Mouse (Mus musculus): ENCODE data around the gene Cdk19. TPM values are rescaled to one million over a fixed set of nuclear protein-coding genes. Genes with fewer than 3 reads are reported as not detected.
"Not testable (repeated sequence)": the region's sequence is repeated elsewhere in the genome, so short reads cannot be mapped to it uniquely, and the experiment has no call there.

The Cdk19 gene
- polyA plus RNA-seq (2016; fragmentation: Nextera tagmentation; extraction: Ambion mirVana): 15.0 and 16.7 TPM in 2 replicates

DNA sequence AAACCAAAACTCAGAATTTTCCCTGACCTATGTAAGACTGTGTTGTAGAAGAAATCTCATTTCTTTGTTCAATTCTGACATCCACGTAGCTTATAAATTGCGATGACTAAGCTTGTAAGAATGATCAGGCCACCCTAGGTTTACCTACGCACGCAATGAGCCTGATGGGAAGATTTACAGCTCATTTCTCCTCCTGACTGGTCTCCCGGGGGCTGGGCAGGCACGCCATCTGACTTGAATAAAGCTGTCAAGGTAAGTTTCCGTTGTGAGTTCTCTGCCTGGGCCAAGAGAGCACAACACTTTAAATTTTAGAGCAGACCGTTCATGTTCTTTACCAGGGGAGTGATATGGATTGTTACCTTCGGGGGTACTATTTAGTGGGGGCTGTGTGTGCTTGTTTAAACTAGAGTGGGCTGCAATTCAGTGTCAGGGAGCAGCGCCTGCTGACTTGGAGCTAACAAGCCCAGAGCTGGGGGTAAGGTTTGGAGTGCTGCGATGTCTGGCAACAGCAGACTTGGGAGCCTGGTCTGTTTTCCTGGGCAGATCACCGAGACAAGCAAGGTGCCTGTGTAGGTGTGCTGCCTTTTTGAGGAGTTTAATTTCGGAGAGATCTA is at the start of gene Cdk19:
TSS of gene Cdk19 (plus strand) at position 214 of the 614 bp plus-strand sequence.
- Histone ChIP-seq H3K9me3 (replicated peaks) (no peaks in the 10 kb centered on the region), H3K27me3 (peaks cover 3% of the 10 kb centered on the region; the same call in 1 of the 2 replicates), H3K36me3 (no peaks in the 10 kb centered on the region), H3K27ac (no peak within 1 kb of the TSS), H3K4me3 (no peak within 1 kb of the TSS), H3K9ac (no peak within 1 kb of the TSS), H3K4me2 (replicated peaks) (no peak within 1 kb of the TSS), H3K4me1 (no peaks in the 10 kb centered on the region)
- WGBS: 36% methylated on average over 13 of the region's 13 CpGs
- ATAC-seq (ENCODE audit: low FRiP score): no peak

DNA sequence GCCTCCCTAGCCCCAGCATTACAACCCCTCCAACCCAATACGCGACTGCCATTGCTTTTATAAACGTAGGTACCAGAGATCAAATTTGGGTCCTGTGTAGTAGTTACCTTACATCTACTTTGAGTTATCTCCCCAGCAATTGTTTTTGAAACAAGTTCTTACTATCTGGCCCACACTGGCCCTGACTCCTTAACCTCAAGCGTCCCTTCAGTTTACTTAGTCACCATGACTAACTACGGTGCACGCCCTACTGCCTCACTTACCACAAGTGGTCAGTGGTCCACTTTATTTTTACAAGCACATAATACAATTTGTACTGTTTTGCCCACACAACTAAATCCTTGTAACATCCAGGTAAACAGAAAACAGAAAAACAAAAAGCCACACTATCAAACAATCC is 46.7 kb upstream of the Cdk19 start:
- Histone ChIP-seq H3K4me2 (replicated peaks) (no peak overlapping the region), H3K9me3 (replicated peaks) (no peaks in the 10 kb centered on the region), H3K27ac (no peak overlapping the region), H3K27me3 (no peaks in the 10 kb centered on the region), H3K9ac (no peak overlapping the region), H3K4me3 (no peak overlapping the region), H3K4me1 (no peaks in the 10 kb centered on the region), H3K36me3 (peaks cover 30% of the 10 kb centered on the region)
- 91% methylated on average over 6 of the region's 6 CpGs for WGBS
- ATAC-seq (ENCODE audit: low FRiP score): no peak

DNA sequence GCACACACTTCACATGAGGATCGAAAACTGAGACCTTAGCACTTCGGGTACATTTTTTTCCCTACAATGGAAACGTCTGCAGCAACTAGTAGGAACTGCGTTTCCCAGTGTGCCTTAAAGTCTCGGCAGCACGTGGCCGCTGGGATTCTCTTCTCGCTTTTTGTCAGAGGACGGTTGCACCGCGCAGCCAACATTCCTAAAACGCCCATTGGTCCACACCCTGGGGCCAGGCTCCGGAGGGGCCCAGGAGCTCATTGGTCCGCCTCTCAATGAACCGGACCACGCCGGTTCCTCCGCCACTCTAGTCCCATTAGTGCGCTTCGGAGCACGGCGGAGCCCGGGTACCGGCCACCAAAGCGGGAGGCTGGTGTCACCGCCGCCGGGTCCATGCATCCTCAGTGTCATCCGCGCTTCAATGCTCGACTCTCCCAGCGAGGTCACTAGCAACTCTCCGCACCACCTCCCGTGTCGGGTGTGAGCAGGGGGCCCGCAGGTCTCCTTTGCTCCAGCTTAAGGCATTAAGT is 38.7 kb upstream of the Cdk19 start:
- H3K36me3 ChIP-seq: no peaks in the 10 kb centered on the region
- WGBS: under 1% methylated on average over 36 of the region's 36 CpGs
- H3K27ac ChIP-seq: peak overlapping the region; percentile 91
- no peaks in the 10 kb centered on the region for H3K9me3 ChIP-seq (replicated peaks)
- H3K4me2 ChIP-seq (replicated peaks): peak overlapping the region; percentile 68
- peak overlapping the region; percentile 98 for H3K9ac ChIP-seq
- H3K4me1 ChIP-seq: peaks cover 21% of the 10 kb centered on the region
- peak; percentile 74 for ATAC-seq (ENCODE audit: low FRiP score)
- no peaks in the 10 kb centered on the region for H3K27me3 ChIP-seq
- H3K4me3 ChIP-seq: peak overlapping the region; percentile 98

DNA sequence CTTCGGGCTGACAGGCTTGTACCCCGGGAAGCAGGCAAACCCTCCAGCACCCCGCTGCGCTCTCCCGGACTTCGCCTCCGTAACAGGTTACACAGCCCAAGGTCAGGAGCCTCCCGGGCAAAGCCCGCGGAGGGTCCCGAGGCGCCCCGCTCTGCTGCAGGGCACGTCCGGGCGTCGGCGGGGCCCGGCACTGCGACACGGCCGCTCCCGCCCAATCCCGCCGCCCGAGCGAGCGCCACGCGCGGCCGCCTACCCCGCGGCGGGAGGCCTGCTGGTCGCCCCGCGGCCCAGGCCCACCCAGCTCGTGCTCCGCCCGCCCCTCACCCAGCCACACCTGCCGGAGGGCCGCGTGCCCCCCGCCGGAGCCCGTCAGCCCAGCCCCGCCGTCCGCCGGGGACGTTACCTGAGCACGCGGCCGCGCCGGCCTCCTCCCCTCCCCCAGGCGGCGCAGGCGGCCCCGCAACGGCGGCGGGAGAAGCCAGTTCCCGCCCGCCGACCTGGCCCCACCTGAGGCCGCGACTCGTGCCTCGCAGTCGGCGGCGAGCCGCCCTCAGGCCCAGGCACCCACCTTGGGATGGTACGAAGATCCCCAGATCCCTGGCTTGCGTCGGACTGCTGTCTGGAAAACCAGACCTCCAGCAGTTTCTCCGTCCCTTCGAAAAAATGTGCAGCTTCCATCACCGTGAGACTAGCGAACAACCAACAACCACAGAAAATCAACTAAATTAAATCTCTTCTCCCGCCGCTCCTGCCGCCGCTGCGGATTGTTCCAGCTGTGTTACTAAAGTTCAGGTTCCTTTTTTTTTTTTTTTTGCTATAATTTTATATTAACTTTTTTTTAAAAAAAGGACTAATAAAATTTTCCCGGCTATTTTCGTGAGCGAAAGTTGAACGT is 37.9 kb upstream of the Cdk19 start:
- Histone ChIP-seq H3K4me1 (peaks cover 21% of the 10 kb centered on the region), H3K4me2 (replicated peaks) (peak overlapping the region; percentile 68), H3K9ac (peak overlapping the region; percentile 98), H3K4me3 (peak overlapping the region; percentile 98), H3K27ac (peak overlapping the region; percentile 91)
- under 1% methylated on average over 47 of the region's 91 CpGs for WGBS
- H3K9me3 ChIP-seq (replicated peaks); H3K36me3 ChIP-seq; H3K27me3 ChIP-seq: not testable (repeated sequence)
- peak; percentile 31 for ATAC-seq (ENCODE audit: low FRiP score)

DNA sequence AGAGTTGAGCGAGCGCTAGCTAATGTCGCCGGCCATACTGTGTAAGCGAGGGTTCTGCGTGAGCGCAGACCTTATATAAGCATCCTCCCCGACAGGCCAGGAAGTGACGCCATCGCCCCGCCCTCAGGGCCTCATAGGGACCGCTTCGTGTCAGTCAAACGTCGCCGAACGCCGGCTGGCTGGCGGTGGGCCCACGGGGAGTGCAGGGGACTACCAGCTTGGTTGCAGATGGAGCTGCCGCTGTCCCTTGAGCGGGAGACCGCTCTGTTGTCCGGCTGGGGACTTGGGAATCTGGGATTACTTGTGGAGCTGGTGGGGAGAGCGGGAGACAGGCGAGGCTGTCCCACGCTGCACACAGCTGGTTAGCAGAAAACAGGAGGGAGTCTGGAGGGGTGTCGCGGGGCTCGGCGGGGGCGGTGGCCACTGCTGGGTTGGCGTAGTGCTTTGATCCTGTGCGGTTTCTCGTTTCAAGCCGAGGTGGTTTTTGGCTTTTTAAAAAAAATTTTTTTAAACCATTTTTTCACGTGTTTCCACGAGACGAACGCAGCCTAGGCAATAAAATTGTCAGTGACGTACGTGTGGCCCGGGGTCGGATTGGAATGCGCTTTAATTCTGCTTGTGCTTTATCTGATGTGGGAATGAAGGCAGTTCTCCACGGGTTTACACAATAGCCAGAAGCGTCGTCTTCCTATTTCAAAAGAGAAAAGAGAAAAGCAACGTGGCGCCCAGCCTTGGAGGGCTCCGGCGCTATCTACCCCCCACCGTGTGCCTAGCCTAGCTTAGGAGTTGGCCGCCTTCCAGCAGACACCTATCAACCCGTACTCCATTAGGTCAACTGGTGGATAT is 37.0 kb upstream of the Cdk19 start, which contains the start of gene Amd1:
TSS of gene Amd1 (minus strand) at position 47 of the 846 bp plus-strand sequence.
- Histone ChIP-seq H3K4me3 (peak within 1 kb of the TSS; percentile 98), H3K36me3 (no peaks in the 10 kb centered on the region), H3K9ac (peak within 1 kb of the TSS; percentile 98), H3K27ac (peak within 1 kb of the TSS; percentile 98), H3K27me3 (no peaks in the 10 kb centered on the region), H3K9me3 (replicated peaks) (peaks cover 3% of the 10 kb centered on the region; the same call in 1 of the 2 replicates), H3K4me1 (peaks cover 21% of the 10 kb centered on the region), H3K4me2 (replicated peaks) (peak within 1 kb of the TSS; percentile 68)
- under 1% methylated on average over 55 of the region's 55 CpGs for WGBS
- peak; percentile 98 for ATAC-seq (ENCODE audit: low FRiP score)

DNA sequence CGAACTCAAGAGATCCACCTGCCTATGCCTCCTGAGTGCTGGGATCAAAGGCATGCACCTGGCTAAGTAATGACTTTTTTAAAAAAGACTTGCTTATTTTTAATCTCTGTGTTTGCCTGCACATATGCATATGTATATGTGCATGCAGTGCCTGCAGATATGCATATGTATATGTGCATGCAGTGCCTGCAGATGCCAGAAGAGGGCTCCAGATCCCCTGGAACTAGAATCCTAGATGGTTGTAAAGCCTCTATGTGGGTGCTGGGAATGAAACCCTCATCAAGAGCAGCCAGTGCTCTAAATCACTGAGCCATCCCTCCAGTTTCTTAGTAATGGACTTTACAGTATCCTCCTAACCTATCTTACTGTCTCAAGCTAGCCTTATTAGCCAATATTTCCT is 33.4 kb upstream of the Cdk19 start:
- no peak overlapping the region for H3K9ac ChIP-seq
- 88% methylated on average over 1 of the region's 1 CpGs for WGBS
- no peaks in the 10 kb centered on the region for H3K36me3 ChIP-seq
- no peak for ATAC-seq (ENCODE audit: low FRiP score)
- H3K27me3 ChIP-seq: no peaks in the 10 kb centered on the region
- H3K4me2 ChIP-seq (replicated peaks): no peak overlapping the region
- H3K9me3 ChIP-seq (replicated peaks): peaks cover 3% of the 10 kb centered on the region; the same call in 1 of the 2 replicates
- H3K4me3 ChIP-seq: no peak overlapping the region
- no peak overlapping the region for H3K27ac ChIP-seq
- H3K4me1 ChIP-seq: no peaks in the 10 kb centered on the region

DNA sequence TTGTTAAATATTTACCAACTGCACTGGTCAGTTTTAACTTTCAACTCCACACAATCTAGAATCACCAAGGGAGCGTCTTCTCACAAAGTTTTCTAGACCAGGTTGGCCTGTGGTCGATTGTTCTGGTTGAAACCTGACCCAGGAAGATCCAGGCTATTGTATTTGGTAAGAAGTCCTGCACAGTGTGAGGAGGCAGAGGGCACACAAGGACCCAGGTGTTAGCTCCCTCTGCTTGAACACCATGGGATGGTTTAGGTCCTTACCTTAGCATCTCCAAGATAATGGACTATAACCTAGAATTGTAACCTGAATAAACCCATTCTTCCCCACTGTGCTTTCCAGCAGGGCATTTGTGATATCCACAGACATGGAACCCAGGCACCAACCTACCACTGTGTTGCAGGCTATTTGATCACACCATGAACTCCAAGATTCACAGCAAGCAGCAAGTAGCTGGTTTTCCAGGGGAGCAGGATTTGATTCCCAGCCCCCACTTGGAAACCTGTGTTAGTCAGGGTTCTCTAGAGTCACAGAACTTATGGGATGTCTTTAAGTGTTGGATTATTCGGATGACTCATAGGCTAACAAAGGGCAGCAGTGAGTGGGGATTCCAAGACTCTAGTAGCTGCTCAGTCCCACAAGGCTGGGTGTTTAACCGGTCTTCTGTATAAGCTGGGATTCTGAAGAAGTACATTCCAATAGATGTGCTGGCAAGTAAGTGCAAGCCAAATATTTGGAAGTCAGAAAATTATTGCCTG is 31.4 kb upstream of the Cdk19 start:
- Histone ChIP-seq H3K9ac (no peak overlapping the region), H3K27ac (no peak overlapping the region), H3K4me1 (no peaks in the 10 kb centered on the region), H3K4me3 (no peak overlapping the region), H3K4me2 (replicated peaks) (no peak overlapping the region), H3K36me3 (no peaks in the 10 kb centered on the region), H3K9me3 (replicated peaks) (peaks cover 3% of the 10 kb centered on the region; the same call in 1 of the 2 replicates), H3K27me3 (no peaks in the 10 kb centered on the region)
- no peak for ATAC-seq (ENCODE audit: low FRiP score)
- 65% methylated on average over 4 of the region's 4 CpGs for WGBS

DNA sequence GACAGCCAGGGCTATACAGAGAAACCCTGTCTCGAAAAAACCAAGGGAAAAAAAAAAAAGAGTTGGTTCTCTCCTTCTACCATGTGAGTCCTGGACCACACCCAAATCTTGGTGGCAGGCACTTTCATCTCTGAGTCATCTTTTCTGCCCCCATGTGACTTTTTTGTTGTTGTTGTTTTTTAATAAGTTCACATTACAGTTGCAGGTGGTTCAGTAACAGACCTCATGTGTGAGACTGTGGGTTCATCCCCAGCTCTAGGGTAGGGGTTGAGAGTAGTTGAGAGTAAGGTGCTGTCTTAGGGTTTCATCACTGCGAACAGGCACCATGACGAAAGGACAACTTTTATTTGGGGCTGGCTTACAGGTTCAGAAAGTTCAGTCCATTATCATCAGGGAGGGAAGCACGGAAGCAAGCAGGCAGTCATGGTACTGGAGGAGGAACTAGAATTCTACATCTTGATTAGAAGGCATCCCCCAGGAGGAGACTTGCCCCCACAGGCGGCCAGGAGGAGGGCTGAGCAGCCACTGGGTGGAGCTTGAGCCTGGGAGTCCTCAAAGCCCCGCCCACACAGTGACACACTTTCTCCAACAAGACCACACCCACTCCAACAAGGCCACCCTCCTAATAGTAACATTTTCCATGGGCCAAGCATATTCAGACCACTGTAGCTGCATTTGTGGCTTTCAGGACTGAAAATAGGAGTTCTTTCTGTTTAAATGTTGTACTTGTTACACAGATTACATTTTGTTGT is 29.3 kb upstream of the Cdk19 start:
- no peak overlapping the region for H3K4me3 ChIP-seq
- no peak for ATAC-seq (ENCODE audit: low FRiP score)
- no peak overlapping the region for H3K9ac ChIP-seq
- no peaks in the 10 kb centered on the region for H3K4me1 ChIP-seq
- 55% methylated on average over 6 of the region's 6 CpGs for WGBS
- no peak overlapping the region for H3K27ac ChIP-seq
- no peaks in the 10 kb centered on the region for H3K27me3 ChIP-seq
- H3K4me2 ChIP-seq (replicated peaks): no peak overlapping the region
- peaks cover 3% of the 10 kb centered on the region; the same call in 1 of the 2 replicates for H3K9me3 ChIP-seq (replicated peaks)
- no peaks in the 10 kb centered on the region for H3K36me3 ChIP-seq

DNA sequence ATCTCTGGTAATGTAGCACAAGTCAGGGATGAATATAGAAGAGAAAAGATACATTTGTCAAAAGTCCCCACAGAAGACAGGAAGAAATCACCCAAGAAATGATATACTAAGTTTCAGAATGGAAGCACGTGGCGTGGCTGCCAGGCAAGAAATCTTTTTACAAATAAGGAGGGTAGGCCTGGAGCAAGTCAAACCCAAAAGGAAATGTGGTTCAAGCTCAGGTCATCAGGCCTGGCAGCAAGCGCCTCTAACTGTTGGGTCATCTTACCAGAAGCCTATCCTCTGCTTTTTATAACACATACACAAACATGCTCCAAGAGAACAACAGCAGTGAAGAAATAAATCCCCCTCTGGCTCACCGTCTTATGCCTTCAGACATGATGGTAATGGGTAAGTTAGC is 26.6 kb upstream of the Cdk19 start:
- no peaks in the 10 kb centered on the region for H3K36me3 ChIP-seq
- no peak overlapping the region for H3K4me3 ChIP-seq
- no peaks in the 10 kb centered on the region for H3K4me1 ChIP-seq
- no peak overlapping the region for H3K27ac ChIP-seq
- H3K27me3 ChIP-seq: no peaks in the 10 kb centered on the region
- H3K9me3 ChIP-seq (replicated peaks): no peaks in the 10 kb centered on the region
- WGBS: 79% methylated on average over 4 of the region's 4 CpGs
- no peak for ATAC-seq (ENCODE audit: low FRiP score)
- no peak overlapping the region for H3K4me2 ChIP-seq (replicated peaks)
- no peak overlapping the region for H3K9ac ChIP-seq

DNA sequence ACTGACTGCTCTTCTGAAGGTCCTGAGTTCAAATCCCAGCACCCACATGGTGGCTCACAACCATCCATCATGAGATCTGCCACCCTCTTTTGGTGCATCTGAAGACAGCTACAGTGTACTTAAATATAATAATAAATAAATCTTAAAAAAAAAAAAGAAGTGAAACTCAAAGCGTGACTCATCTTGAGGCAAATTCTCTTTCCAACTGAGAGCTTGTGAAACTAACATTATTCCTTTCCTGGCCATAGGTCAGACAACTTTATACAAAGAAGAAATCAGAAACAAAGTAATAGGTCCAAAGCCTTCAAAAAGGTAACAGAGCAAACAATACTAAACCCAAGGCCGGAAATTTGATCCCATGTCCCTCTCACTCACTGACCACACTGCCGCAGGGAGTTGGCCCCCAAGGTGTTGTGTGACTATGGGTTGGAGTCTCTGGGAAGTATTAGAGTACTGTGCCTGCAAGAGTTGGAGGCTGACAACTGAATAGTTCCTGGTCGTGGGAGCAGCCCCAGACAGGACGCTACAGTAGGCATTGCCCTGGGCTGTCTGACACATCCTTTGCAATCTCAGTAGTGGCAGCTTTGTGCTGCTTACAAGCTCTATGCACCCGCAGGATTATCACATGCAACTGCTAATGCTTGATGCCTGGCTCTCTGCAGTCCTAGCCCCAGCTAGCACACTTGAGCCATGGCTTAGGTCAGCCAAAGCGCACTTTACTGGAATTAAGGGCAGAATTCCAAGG is 22.4 kb upstream of the Cdk19 start:
- no peaks in the 10 kb centered on the region; the same call in 1 of the 2 replicates for H3K9me3 ChIP-seq (replicated peaks)
- H3K4me2 ChIP-seq (replicated peaks): no peak overlapping the region
- no peaks in the 10 kb centered on the region for H3K36me3 ChIP-seq
- WGBS: 65% methylated on average over 7 of the region's 7 CpGs
- no peak overlapping the region for H3K27ac ChIP-seq
- H3K9ac ChIP-seq: no peak overlapping the region
- H3K4me3 ChIP-seq: no peak overlapping the region
- H3K27me3 ChIP-seq: no peaks in the 10 kb centered on the region
- no peaks in the 10 kb centered on the region for H3K4me1 ChIP-seq
- ATAC-seq (ENCODE audit: low FRiP score): no peak

Data from hindbrain, embryonic 12.5 days (tissue).